ENCODE assay signal across 20 mouse cellular contexts in the genomic region with DNA sequence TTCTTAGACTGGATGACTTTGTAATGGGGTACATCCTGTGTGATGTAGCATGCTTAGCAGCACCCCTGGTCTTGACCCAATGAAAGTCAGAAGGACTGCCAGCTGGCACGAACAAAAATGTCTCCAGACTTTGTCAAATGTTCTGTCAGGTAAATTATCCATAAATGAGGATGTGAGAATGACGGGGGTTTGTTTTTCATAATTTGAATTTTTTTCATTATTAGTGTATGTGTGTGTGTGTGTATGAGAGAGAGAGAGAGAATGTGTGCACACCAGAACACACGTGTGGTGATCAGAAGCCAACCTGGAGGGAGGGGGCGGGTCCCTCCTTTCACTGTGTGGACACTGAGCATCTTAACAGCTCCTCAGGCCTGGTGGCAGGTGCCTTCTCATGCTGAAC.
"Had no signal": no experiment of that assay in that cellular context is flagged by ENCODE, and none has a peak within 500 bp of the region (broad histone marks: within the 10 kb centered on the region; RNA-seq: fewer than 3 reads in every experiment).

No protein-coding gene starts in this region.

- H3K4me2 ChIP-seq: lung, embryonic 15.5 days; midbrain, embryonic 12.5 days; neural tube, embryonic 13.5 days; neural tube, embryonic 15.5 days had no signal

- H3K27ac ChIP-seq: lung, embryonic 15.5 days; midbrain, embryonic 10.5 days; midbrain, embryonic 12.5 days; neural tube, embryonic 13.5 days; neural tube, embryonic 15.5 days had no signal

- H3K4me1 ChIP-seq: lung, embryonic 15.5 days; midbrain, embryonic 12.5 days; neural tube, embryonic 13.5 days; neural tube, embryonic 15.5 days had no signal

- H3K27me3 ChIP-seq: lung, embryonic 15.5 days; midbrain, embryonic 12.5 days; neural tube, embryonic 13.5 days; neural tube, embryonic 15.5 days had no signal

- H3K36me3 ChIP-seq: lung, embryonic 15.5 days; midbrain, embryonic 10.5 days; midbrain, embryonic 12.5 days; neural tube, embryonic 13.5 days; neural tube, embryonic 15.5 days had no signal

- H3K4me3 ChIP-seq: lung, embryonic 15.5 days; midbrain, embryonic 10.5 days; midbrain, embryonic 12.5 days; myocyte; neural tube, embryonic 13.5 days; neural tube, embryonic 15.5 days had no signal

- H3K9ac ChIP-seq: lung, embryonic 15.5 days; midbrain, embryonic 12.5 days; neural tube, embryonic 13.5 days; neural tube, embryonic 15.5 days had no signal

- ATAC-seq: lung, postnatal 0 days; midbrain, embryonic 16.5 days had no signal

- DNase-seq: lung, adult 2 months; lung, postnatal 14 days; lung, postnatal 4 days; midbrain, embryonic 14.5 days; retina, postnatal 1 day; right cerebral cortex, adult 18-20 months; right cerebral cortex, postnatal 25 days; right cerebral cortex, postnatal 4 days; spleen, adult 18-20 months; thymus, adult 18-20 months; thymus, postnatal 14 days; thymus, postnatal 36 days had no signal

- H3K9me3 ChIP-seq: lung, embryonic 15.5 days; midbrain, embryonic 10.5 days; midbrain, embryonic 12.5 days; neural tube, embryonic 13.5 days; neural tube, embryonic 15.5 days had no signal
